Mouse (Mus musculus): ENCODE data around the gene Farp1.
"Not testable (repeated sequence)": the region's sequence is repeated elsewhere in the genome, so short reads cannot be mapped to it uniquely, and the experiment has no call there.

The Farp1 gene

DNA sequence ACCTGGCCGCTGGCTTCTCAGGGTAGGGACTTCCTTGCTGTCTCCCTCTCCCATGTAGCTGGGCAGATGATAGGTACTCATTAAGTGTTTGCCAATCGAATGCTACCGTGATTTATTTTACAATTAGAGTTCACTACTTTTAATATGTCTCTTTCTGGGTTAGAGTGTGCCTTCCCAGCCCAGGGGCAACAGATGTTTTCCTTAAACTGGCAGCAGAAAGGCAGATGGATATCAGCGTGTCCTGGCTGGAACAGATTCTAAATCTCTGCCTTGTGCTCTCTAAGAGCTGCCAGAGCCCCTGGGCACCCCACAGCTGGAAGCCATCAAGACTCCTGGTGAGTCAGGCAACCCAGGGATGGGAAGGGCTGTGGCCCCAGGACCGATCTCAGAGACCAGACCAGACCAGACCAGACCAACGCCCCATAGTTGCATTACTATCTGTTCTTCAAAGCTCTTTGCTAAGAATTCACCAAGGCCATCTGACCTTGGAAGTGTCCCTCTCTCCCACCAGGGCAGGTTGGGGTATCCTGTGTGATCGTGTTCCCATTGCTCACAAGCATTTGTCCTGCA, 69.8 kb downstream of the Farp1 start:
- DNase-seq (ENCODE audit: low spot score in 2 of 2): no peak

DNA sequence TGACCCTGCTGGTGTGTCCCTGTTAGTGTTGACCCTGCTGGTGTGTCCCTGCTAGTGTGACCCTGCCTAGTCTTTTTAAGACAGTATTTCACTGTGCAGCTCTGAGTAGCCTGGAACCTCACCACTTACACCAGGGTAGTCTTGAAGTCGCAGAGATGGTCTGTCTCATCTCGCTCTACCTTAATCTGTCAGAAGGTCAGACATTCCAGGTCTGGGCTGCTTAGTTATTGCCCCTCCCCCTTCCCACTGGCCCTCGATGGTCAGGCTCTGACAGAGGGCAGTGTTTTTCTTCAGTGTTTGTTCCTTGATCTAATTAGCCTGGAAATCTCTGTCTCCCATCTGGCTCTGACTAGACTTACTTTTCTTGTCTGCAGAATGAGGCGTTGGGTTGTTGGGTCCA, 71.9 kb downstream of the Farp1 start:
- no peak for DNase-seq (ENCODE audit: low spot score in 2 of 2)

DNA sequence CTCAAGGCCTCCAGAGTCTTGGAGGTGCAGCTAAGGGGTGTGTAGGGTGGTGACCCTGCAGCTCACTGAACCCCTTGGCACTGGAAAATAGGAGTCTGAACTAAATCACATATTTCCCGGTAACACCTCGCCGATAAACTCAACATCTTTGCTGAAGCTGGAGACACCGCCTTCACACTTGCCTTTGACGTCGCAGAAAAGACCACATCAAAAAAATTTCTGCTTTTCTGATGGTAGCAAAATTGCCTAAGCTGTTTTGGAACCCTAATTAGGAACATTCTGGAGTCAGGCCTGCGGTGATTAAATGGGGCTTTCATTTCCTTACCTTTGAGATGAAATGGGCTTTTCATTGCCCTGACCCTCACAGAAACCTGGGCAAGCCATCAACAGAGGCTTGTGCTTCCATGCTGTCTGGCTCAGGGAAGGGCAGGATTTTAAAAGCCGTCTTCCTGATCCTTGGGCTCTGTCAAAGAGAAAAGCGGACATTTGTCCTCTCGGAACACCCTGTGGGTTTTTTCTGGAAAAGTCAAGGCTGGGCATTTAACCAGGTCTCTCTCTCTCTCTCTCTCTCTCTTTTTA, 72.8 kb downstream of the Farp1 start:
- DNase-seq (ENCODE audit: low spot score in 2 of 2): no peak

- no peak for DNase-seq (ENCODE audit: low spot score in 2 of 2)
Measured at GRCm38 (mm10) chr14:121108439-121109115, 73.6 kb downstream of the Farp1 start.

DNA sequence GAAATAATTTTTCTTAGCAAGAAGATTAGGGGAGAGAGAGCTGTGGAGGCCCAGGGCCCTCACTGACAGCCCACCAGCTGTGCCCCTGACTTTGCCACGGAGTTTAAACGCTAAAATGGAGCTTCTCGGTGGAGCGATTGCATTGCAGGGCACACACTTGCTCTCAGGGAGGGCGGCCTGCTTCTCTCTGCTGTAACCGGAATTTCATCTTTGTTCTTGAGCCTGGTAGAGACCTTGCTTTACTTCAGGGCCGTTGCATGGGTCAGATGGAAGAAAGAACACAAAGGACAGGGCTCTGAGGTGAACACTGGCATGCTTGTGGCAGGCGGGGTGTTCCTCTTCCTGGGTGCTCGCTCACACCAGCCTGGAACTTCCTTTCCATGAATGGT, 74.1 kb downstream of the Farp1 start:
- DNase-seq (ENCODE audit: low spot score in 2 of 2): no peak

- no peak for DNase-seq (ENCODE audit: low spot score in 2 of 2)
Measured at GRCm38 (mm10) chr14:121110492-121111267, 75.7 kb downstream of the Farp1 start.

- DNase-seq (ENCODE audit: low spot score in 2 of 2): no peak
Measured at GRCm38 (mm10) chr14:121112061-121112460, 77.1 kb downstream of the Farp1 start.

GRCm38 (mm10) chr14:121113785-121114184, 78.8 kb downstream of the Farp1 start:
- no peak for DNase-seq (ENCODE audit: low spot score in 2 of 2)

GRCm38 (mm10) chr14:121116696-121117095, 81.7 kb downstream of the Farp1 start:
- DNase-seq (ENCODE audit: low spot score in 2 of 2): no peak

- DNase-seq (ENCODE audit: low spot score in 2 of 2): no peak
Measured at GRCm38 (mm10) chr14:121118860-121119259, 83.9 kb downstream of the Farp1 start.

DNA sequence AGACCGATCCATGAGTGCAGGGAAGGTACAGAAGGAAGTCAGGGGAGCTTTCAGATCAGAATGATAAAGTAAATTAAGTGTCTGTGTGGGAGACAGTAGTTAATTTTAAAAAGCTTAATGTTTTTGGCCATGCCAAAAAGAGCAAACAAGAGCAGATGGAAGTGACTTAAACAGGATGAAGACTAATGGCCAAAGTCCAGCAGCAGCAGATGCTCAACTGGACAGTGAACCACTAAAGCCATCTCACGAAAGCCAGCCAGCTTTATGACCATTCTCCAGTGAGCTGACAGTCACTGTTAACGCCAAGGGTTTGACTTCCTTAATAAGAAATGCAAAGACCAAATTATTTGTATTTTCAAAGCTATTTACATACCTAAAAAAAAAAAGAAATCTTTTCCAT, 86.7 kb downstream of the Farp1 start:
- no peak for DNase-seq (ENCODE audit: low spot score in 2 of 2)

DNA sequence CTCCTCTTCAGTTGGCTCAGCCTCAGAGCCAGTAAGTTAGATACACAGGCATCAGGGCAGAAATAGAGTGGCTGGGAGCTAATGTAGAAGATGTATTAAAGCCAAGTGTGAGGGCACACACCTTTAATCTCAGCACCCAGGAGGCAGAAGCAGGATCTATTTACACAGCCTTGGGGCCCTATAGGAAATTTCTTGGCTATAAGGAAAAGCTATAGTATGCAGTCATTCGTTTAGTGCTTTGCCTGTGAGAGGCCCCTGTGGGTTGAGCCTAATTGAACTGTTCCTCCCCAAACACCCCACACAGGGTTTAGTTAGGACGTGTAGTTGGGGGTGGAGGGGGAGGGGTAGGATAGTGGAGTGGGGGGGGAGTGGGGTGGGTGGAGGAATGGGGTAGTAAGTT, 87.9 kb downstream of the Farp1 start:
- DNase-seq (ENCODE audit: low spot score in 2 of 2): no peak

- no peak for DNase-seq (ENCODE audit: low spot score in 2 of 2)
Measured at GRCm38 (mm10) chr14:121124409-121125010, 89.5 kb downstream of the Farp1 start.

DNA sequence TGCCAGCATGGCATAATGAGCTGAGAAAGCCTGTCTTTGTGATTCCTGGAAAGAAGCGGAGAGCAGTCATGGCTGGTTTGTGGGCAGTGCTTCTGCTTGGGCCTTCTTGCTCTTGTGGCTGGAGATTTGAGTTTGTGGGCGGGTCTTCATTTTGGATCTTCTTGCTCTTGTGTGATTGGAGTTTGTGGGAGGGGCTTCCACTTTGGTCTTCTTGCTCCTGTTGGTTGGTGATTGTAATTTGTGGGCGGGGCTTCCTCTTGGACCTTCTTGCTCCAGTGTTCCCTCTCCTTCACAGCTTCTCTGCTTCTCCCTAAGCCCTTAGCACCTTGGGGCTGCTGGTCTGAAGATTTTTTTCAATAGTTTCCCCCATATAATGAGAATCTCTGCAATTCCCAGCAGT, 90.7 kb downstream of the Farp1 start:
- DNase-seq (ENCODE audit: low spot score in 2 of 2): no peak

- DNase-seq (ENCODE audit: low spot score in 2 of 2): no peak
Measured at GRCm38 (mm10) chr14:121126291-121126690, 91.3 kb downstream of the Farp1 start.

DNA sequence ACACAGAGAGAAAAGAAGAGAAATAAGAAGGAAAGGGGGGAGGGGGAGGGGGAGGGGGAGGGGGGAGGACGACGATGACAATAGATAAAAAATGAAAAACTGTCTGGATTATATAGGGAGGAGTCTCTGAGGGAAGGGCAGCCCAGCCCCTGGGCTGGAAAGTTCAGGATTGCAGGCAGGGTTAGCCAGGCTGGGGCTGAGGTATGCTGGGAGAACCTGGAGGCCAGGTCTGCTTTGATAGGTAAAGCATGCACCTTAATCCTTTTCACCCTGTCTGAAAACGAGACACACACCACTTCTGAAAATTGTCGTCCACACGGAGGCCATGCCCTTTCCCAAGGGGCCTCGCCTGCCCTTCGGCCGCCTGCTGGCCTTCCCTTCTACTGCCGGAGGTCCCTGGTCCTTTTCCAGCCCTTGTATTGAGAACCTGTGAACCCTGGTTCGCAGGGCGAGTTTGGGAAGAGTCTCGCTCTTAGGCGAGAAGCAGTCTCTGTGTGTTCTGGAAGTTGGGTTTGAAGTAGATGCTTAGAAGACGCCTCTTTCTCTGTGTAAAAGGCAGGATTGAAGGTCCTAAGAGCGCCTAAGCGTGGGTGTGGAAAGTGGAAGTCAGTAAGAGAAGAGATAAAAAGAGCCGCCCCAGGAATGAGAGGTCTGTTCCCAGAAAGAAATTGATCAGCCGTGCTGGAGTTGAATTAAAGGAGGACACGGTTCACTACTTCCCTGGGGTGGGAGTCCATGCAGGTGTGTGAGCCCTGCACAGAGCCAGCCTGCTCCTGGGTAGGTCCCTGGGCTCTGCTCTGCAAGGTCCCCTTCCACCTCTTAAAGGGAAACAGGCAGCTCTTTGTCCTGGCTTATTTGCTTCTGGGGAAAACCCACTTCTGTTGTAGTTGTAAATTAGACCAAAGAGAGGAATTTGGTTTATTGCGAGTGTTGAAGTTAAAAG, 94.1 kb downstream of the Farp1 start:
- DNase-seq (ENCODE audit: low spot score in 2 of 2): no peak

DNA sequence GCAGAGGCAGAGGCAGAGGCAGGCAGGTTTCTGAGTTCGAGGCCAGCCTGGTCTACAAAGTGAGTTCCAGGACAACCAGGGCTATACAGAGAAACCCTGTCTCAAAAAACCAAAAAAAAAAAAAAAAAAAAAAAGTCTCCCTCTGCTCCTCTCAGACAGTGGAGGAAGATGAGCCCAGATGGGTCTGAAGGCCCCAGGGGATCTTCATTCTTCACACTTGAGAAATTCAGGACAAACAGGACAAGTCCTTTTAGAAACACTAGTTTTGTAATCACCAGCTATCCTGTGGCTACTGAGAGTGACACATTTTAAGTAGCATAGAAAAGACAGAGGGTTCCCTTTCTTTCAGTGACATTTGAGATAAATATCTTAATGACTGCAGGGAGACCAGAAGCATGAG, 95.4 kb downstream of the Farp1 start:
- DNase-seq (ENCODE audit: low spot score in 2 of 2): not testable (repeated sequence)

GRCm38 (mm10) chr14:121134414-121134813, 99.4 kb downstream of the Farp1 start:
- DNase-seq (ENCODE audit: low spot score in 2 of 2): no peak

- DNase-seq (ENCODE audit: low spot score in 2 of 2): no peak
Measured at GRCm38 (mm10) chr14:121143831-121144455, 108.9 kb downstream of the Farp1 start.

DNA sequence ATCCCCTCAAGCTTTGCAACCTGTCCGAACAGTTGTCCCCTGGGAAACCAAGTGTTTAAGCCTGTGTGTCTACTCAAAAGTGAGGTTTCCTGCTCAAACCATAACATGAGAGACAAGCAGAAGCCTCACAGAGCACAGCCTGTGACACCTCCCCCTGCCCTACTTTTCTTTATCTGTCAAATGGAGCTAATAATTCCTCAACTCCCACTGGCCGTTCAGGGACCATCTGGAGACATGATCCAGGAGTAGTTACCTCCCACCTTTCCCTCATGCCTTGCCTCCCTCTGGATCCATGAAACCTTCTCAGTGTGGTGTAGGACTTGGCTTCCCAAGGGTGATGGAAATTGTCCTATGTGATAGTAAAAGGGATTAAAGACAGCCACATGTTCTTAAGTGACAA, 109.5 kb downstream of the Farp1 start:
- DNase-seq (ENCODE audit: low spot score in 2 of 2): no peak

GRCm38 (mm10) chr14:121145291-121145690, 110.3 kb downstream of the Farp1 start:
- DNase-seq (ENCODE audit: low spot score in 2 of 2): no peak

All from urinary bladder, postnatal 4 days (tissue).